Mouse (Mus musculus) kidney, adult 18-20 months (tissue): ENCODE data around the gene Gm12166.
"Not testable (repeated sequence)": the region's sequence is repeated elsewhere in the genome, so short reads cannot be mapped to it uniquely, and the experiment has no call there.

Experiments
- DNase-seq: peaks from one replicate; pipeline ENCODE4 v3.0.0; 2021

Gene Gm12166

GRCm38 (mm10) chr11:46054911-46055895 is 3.1 kb upstream of the Gm12166 start:
- DNase-seq, result no peak

- no peak for DNase-seq
Observed at GRCm38 (mm10) chr11:46054311-46054710, 2.2 kb upstream of the Gm12166 start.

GRCm38 (mm10) chr11:46053457-46053856 is 1.3 kb upstream of the Gm12166 start:
- not testable (repeated sequence) for DNase-seq

GRCm38 (mm10) chr11:46047264-46047663 is 4.9 kb downstream of the Gm12166 start:
- no peak for DNase-seq

GRCm38 (mm10) chr11:46044781-46045180 is 7.3 kb downstream of the Gm12166 start:
- no peak for DNase-seq

- DNase-seq, result no peak
Observed at GRCm38 (mm10) chr11:46041607-46042267, 10.4 kb downstream of the Gm12166 start.

GRCm38 (mm10) chr11:46040841-46041556 is 11.1 kb downstream of the Gm12166 start:
- no peak for DNase-seq

GRCm38 (mm10) chr11:46039335-46039734 is 12.8 kb downstream of the Gm12166 start:
- DNase-seq, result peak; percentile 19

- DNase-seq, result no peak
Observed at GRCm38 (mm10) chr11:46038901-46039300, 13.2 kb downstream of the Gm12166 start.

- no peak for DNase-seq
Observed at GRCm38 (mm10) chr11:46036374-46036773, 15.7 kb downstream of the Gm12166 start.

- no peak for DNase-seq
Observed at GRCm38 (mm10) chr11:46032956-46033355, 19.2 kb downstream of the Gm12166 start.

- no peak for DNase-seq
Observed at GRCm38 (mm10) chr11:46031470-46031869, 20.7 kb downstream of the Gm12166 start.

- DNase-seq, result no peak
Observed at GRCm38 (mm10) chr11:46030026-46030425, 22.1 kb downstream of the Gm12166 start.

GRCm38 (mm10) chr11:46029485-46029884 is 22.6 kb downstream of the Gm12166 start:
- DNase-seq, result no peak

GRCm38 (mm10) chr11:46027952-46028814 is 23.9 kb downstream of the Gm12166 start:
- no peak for DNase-seq

- no peak for DNase-seq
Observed at GRCm38 (mm10) chr11:46025962-46026392, 26.1 kb downstream of the Gm12166 start.

GRCm38 (mm10) chr11:46022983-46023382 is 29.1 kb downstream of the Gm12166 start:
- DNase-seq, result no peak

GRCm38 (mm10) chr11:46021850-46022249 is 30.3 kb downstream of the Gm12166 start:
- DNase-seq, result no peak

- DNase-seq, result no peak
Observed at GRCm38 (mm10) chr11:46020246-46020645, 31.9 kb downstream of the Gm12166 start.

- peak; percentile 63 for DNase-seq
Observed at GRCm38 (mm10) chr11:46016061-46016460, 36.1 kb downstream of the Gm12166 start.
